Mouse (Mus musculus) right cerebral cortex, postnatal 4 days (tissue): Measurements from ENCODE around the gene Zbtb5.
"Not testable (repeated sequence)": the region's sequence is repeated elsewhere in the genome, so short reads cannot be mapped to it uniquely, and the experiment has no call there.

Experiments used
- DNase-seq: peaks from one replicate; pipeline ENCODE4 v3.0.0-alpha.2; 2022

Gene Zbtb5

GRCm38 (mm10) chr4:45012105-45012975, at the start of gene Zbtb5:
TSS of gene Zbtb5 (minus strand) at chr4:45012412.
- peak; percentile 94 for DNase-seq

- DNase-seq, result no peak
Observed at GRCm38 (mm10) chr4:45055451-45055850, 43.2 kb upstream of the Zbtb5 start.

GRCm38 (mm10) chr4:45054862-45055261, 42.6 kb upstream of the Zbtb5 start:
- DNase-seq, result no peak

DNA sequence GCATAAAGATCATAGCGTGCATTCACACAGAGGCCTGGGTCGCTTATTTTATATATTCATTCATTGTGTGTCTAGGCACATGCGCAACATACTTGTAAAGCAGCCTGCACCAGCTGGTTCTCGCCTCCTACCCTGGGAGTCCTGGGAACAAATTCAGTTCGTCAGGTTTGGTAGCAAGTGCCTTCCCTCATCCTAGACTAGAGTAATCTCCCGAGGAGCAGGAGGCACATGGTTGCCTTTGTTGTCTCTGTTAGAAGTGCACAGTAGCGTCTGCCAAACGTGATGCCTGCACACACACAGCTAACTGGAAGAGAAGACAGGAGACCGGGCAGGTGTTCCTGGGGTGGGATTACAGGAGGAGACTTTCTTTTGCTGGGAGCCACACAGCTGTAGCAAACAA, 35.7 kb upstream of the Zbtb5 start:
- DNase-seq, result no peak

DNA sequence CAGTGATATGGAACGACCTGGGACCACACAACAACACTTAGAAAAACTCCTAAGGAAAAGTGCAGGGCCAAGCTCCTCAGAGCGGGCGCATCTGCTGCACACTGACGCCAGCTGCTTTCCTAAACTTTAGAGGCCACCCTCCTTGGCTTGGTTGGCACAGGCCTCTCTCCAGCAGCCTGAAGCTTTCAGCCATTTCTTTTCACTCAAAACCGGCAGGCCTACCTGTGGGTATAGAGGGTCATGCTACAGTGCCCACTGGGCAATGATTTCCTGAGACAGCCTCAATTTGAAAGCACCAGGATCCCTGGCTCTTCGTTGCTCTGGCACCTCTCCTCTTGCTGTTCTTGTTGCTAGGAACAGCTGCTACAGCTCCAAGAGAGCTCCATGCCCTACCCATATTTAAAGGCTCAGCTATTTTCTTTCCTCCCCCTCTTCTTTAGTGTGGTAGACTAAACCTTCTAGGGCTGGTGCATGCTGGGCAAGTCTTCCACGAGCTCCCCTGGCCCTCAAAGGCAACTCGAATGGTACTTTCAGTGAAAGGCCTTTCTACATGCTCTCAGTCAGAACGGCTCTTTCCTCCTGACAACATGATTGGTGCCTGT, 35.2 kb upstream of the Zbtb5 start:
- no peak for DNase-seq

DNA sequence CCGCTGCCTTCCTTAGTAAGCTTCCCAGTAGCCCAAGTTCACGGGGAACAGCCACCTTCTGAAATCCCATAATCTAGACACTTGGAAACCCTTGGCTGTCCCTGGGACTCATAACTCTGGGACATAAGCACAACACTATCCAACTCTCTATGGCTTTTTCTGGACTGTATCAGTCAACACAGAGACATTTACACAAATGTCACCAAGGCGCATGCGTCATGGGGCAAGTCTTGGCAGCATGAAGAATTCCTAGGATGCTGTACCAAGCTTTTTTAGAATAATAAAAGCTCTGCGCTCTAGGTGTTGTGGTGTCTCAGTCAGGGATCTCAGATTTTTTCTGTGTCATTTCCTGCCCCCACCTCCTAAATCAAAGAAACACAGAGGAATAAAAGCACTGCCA, 34.5 kb upstream of the Zbtb5 start:
- no peak for DNase-seq

DNA sequence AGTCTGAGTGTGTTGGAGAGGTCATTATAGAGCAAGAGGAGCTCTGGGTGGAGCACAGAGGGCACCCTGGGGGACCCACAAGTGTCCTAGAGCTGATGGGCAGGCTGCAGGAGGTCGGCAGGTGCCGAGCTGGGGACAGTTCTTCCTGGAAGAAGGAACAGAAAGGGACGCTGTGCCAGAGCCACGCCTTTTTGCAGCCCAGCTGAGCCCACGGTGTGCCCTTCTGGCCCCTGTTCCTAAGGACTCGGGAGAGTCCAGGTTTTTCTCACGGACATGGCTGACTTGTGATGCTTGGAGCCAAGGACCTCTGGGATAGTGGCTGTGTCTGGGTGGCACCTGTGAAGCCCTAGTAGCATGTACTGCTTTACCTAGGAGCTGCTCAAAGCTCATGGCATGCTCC, 28.6 kb upstream of the Zbtb5 start:
- DNase-seq, result no peak

DNA sequence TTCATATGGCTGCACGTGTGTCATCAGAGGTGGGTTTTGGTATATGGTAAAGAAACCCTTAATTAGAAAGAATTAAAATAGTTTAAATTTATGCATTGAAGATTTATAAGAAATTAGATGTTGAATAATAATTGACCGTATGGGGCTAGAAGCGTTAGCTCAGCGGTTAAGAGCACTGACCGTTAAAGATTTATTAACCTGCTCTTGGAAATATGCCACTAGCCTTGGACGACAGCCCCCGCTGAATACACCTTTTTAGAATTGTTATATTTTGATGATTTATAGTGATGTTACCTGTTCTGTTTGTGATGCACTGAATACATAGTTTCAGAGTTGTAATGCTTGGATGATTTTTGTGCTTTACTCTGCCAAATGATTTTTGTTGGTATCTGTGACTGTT, 27.3 kb upstream of the Zbtb5 start:
- DNase-seq, result not testable (repeated sequence)

DNA sequence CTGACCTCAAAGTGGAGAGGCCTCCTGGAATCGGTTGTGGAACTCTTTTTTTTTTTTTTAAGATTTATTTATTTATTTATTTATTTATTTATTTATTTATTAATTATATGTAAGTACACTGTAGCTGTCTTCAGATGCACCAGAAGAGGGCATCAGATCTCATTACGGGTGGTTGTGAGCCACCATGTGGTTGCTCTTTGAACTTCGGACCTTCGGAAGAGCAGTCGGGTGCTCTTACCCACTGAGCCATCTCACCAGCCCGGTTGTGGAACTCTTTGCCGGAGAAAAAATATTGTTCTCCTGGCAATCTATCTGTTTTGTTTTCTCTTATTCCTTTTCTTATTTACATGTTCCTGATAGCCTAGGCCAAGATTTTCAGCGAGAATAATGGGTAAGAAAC, 26.7 kb upstream of the Zbtb5 start:
- not testable (repeated sequence) for DNase-seq

DNA sequence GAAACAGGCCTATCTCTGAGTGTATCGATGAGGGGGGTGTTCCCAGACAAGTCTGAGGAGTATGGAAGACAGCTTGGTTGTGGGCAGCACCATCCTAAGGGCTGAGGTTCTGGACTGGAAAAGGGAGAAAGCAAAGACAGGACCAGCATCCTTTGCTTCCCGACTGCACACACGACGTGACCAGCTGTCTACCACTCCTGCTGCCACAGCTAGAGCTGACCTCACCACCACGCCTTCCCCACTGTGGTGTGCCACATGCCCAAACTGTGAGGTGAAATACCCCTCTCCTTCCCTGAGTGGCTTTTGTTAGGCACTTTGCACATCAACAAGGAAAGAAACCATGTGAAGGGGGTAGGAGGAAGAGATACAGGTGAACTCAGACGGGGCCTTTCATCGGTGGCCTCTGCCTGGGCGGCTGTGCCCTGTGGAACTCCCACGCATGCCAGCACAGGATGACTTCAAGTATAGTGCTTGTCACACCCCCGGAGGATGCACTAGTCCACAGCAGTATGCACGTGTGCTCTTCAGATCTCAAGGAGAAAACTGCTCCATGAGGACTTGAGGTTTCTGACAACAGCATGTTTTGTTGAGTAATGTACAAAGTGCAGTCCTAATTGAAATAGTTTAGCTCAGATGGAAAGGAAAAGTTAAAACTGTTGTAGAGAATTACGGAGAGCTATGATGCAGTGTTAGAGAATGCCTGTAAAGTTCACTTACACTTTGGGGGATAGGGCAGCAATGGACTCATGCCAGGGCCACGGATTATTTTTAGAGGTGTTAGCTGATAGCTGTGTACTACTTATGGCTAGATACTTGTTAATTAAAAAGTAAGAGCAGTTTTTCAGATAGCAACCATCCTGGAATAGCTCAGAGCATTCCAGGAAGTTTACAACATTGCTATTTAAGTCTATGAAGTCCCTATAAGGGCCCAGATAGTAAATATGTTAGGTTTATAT, 25.5 kb upstream of the Zbtb5 start:
- no peak for DNase-seq

DNA sequence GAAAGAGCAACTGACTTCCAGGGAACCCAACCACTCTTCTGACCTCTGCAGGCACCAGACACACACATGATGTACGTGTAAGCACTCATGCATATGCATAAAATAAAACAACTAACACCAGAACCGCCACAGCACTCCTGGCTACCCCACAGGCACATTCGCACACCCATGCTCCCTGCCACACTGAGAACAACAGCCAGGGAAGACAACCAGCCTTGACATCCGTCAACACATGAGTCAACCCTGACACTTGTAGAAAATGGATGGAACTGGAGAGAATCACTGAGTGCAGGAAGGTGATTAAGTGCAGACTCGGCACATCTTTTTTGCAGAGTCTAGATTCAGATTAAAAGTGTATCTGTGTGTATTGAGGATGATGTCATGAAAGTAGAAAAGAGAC, 24.4 kb upstream of the Zbtb5 start:
- no peak for DNase-seq

DNA sequence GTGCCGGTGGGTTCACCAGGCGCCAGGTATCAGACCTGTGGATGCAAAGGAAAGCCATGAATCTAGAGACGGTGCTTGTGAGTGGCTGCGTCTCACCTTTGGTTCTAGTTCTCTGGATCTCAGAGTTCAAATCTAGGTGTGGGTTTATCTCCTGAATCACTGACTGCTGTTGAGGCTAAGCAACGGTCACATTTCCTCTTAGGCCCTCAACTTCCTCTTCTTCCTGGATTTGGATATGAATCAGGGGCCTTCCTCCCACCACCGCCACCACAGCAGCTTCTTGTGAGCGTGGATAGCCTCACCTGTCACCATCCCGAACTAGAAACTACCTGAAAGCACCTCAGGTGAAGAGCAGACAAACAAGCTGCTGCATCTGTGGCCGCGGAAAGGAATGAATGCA, 23.8 kb upstream of the Zbtb5 start:
- no peak for DNase-seq

DNA sequence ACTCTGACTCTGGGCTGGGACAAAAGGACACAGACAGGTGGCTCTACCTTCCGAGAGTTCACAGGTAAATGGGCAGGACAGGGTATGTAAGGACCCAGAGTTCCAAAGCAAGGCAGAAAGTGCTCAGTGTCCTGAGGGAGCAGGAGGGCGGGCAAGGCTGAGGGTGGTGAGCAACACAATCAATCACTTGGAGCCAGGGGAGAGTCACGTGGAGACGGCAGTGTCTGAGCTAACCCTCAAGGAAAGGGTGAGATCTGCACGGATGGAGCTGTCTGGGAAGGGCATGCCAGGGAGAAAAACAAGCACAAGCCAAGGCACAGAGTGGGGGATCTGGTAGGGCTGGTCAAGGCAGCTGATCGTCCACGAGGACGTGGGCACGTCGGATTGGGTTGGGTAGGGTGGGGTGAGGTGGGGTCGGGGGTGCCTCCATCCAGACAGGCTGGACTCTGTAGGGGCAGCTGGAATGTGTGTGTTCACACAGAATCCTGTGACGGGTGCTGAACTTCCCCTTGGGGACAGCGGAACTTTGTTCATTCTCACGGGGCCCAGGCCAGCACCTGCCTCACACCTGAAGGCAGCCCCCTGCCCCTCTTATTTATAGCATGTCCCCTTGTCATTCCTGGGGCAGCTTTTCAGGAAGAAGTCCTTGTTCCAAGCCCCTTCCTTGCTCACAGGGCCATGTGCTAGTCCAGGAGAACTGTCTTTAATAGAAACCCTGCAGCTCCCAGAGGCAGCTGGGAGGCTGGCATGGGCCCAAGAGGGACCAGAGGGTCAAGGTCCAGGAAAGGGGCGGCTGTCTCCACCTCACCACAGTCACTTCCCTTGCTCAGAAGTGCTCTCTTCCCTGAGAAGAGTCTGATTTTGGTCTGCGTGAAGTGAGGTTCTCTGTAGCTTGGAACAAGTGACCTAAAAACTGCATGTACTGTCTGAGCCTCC, 22.7 kb upstream of the Zbtb5 start:
- DNase-seq, result no peak

DNA sequence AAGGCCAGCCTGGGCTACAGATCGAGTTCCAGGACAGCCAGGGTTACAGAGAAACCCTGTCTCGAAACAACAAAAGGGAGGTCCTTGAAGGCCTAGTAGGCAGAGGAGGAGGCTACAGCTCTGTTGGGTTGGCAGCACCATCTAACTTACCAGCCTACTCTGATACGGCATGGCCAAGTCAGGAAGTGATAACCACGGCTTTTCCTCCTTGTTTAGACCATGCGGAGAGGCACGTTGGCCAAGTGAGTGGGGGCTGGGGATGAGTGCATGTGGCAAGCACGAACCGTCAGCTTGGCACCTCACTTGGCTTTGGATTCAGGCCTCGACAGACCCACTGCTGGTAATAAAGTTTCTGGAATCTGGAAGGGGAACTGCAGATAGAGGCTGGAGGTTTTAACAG, 20.4 kb upstream of the Zbtb5 start:
- no peak for DNase-seq

DNA sequence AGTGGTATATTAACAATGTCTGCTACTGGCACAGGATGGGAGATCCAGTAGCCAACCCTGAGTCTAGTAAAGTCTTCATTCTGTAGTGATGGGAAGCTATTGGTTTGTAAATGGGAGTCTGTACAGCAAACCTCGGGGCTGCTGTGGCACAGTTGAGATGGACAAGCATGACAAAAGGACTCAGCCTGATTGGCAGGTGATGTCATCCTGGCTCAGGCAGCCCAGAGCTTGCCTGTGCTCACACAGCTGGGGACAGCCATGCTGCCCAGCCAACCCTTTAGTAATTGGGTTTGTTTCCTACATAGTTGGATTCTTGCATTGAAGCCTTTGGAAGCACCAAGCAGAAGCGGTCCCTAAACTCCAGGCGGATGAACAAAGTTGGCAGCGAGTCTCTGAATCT, 14.2 kb upstream of the Zbtb5 start:
- no peak for DNase-seq

- no peak for DNase-seq
Observed at GRCm38 (mm10) chr4:45019009-45019408, 6.8 kb upstream of the Zbtb5 start.

DNA sequence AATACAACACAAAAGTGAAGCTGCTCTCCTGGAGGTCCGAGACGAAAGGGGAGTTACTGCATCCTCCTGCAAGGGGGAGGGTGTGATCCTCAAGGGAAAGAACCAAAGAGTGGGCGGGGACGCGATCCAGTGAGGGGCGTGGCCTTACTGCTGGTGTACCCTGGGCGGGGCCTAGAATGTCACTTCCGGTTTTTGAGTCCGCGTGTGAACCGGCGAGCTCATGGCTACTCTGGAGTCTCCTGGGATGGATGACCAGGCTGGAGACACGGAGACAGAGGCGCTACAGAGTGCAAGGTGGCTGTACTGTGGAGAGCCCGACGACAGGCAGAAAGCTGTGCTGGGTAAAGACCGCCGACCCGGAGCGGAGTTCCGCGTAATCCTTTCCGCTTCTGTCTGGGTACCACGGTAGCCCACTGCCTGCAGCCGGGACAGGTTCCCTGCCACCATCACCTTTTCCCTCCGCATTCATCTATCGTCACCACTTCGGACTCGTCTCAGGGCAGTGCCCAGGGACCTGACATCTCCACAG, 6.3 kb upstream of the Zbtb5 start, which contains the start of gene Polr1e:
Gene Polr1e, plus strand, starts transcription at position 132 of the 529 bp plus-strand sequence.
- DNase-seq, result peak; percentile 75

DNA sequence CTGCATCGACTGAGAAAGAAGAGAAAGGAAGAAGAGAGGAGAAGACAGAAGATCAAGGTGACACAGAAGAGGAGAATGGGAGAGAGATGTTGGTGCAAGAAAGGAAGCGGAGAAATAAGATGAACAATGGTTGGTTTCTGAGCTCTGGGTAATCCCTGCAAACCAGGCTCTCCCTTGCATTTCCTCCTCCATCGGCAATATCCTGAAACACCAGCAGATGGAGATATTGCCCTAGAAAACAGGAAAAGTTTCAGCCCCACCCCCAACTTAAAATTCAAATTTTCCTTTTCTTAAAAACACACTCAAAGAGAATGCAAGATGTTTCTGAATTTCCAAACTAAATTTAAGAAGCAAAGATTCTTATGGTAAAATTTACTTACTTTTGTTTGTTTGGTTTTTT, 3.4 kb upstream of the Zbtb5 start:
- peak; percentile 65 for DNase-seq

- DNase-seq, result no peak
Observed at GRCm38 (mm10) chr4:45013537-45013936, 1.3 kb upstream of the Zbtb5 start.

- DNase-seq, result no peak
Observed at GRCm38 (mm10) chr4:45013031-45013431, 819 bp upstream of the Zbtb5 start.

DNA sequence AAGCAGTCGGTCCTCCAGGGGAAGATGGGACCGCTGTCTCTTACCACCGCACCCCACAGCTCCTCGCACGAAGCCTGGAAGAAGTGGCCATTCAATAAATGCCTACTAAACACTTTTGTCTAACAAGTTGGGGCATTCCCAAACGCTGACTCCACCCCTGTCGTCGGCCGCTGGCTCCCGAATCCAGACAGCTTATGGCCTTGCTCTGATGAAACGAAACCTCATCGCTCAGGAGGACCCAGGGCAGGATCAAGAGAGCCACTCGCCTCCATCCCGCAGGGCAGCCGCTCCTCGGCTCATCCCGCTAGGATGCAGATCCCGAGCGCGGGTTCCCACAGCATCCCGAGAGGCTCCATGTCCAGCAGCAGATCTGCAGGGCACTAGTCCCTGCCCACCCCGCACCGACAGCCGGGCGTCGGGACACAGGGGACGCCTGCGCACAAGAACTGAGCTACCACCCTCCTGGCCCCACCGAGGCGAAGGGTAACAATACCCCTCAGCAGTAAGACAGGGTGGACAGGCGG, 569 bp downstream of the Zbtb5 start:
- DNase-seq, result no peak
